Mouse (Mus musculus): ENCODE results near the gene Lyl1.

DNA sequence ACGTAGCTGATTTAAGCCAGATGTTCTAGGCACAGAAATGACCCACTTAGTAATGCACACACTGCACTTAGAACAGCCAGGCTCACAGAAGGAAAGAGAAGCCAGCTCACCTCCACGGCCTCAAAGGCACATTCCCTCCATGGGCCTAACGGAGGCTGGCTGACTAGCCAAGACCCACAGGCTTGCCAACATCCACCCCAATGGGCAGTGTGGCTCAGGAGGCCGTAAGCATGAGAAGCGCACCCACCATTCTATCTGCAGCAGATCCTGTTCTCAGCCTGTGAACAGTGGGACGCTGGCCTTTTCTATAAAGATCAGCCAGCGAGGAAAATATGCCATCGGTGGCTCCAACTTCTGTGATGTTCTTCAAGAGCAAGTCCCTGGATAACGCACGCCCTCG lies 15.5 kb downstream of the Lyl1 start:
- TF ChIP-seq POLR2A (IDR thresholded peaks at IDR 0.05; ENCODE audit: borderline replicate concordance, extremely low read depth, low read depth, low read length) (no peak), CTCF (IDR thresholded peaks at IDR 0.05; ENCODE audit: insufficient read depth, low read length) (no peak)
